Mouse (Mus musculus) midbrain, postnatal 0 days (tissue): ENCODE results near the gene Depdc1b. TPM values are rescaled to one million over a fixed set of nuclear protein-coding genes. Genes with fewer than 3 reads are reported as not detected.

Experiments
- ATAC-seq: fragments of 200-750 bp; cut with Nextera tagmentation; 2 replicates; pipeline ENCODE4 v1.8.0; 2017; ENCODE audit warnings: moderate number of reproducible peaks, mild to moderate bottlenecking, moderate TSS enrichment, moderate library complexity; ENCODE audit not compliant: low FRiP score
- DNase-seq: peaks from one replicate; pipeline ENCODE4 v3.0.0-alpha.2; 2015; ENCODE audit warnings: low spot score
- H3K27ac ChIP-seq: fragments of 300-500 bp; sonication (generic); 2 replicates; pipeline ENCODE4 v1.5.1; 2014; ENCODE audit warnings: low read depth, mild to moderate bottlenecking, low read length, mixed read lengths
- H3K27me3 ChIP-seq: fragments of 300-500 bp; sonication (generic); 2 replicates; pipeline ENCODE4 v1.6.1; 2014; ENCODE audit warnings: low read length, control low read depth, mixed read lengths; ENCODE audit not compliant: insufficient read depth
- H3K36me3 ChIP-seq: fragments of 300-500 bp; sonication (generic); 2 replicates; pipeline ENCODE4 v1.6.1; 2014; ENCODE audit warnings: low read length, control low read depth, mixed read lengths; ENCODE audit not compliant: insufficient read depth
- H3K4me1 ChIP-seq: fragments of 300-500 bp; sonication (generic); 2 replicates; pipeline ENCODE4 v1.6.1; 2014; ENCODE audit warnings: mild to moderate bottlenecking, control low read depth, antibody characterized with exemption, low read length, mixed read lengths; ENCODE audit not compliant: insufficient read depth
- H3K4me2 ChIP-seq: fragments of 300-500 bp; sonication (generic); 2 replicates; pipeline ENCODE4 v1.6.1; 2014; ENCODE audit warnings: low read depth, mild to moderate bottlenecking, low read length, mixed read lengths; ENCODE audit not compliant: poor library complexity, severe bottlenecking
- H3K4me3 ChIP-seq: fragments of 300-500 bp; sonication (generic); 2 replicates; pipeline ENCODE4 v1.5.1; 2014; ENCODE audit warnings: low read depth, mild to moderate bottlenecking, low read length, moderate library complexity
- H3K9ac ChIP-seq: fragments of 300-500 bp; sonication (generic); replicated peaks from 2 replicates; pipeline ENCODE4 v1.6.1; 2014; ENCODE audit warnings: mild to moderate bottlenecking, low read length, moderate library complexity, mixed read lengths; ENCODE audit not compliant: poor library complexity, severe bottlenecking
- H3K9me3 ChIP-seq: fragments of 300-500 bp; sonication (generic); 2 replicates; pipeline ENCODE4 v1.6.1; 2016; ENCODE audit warnings: low read length, control low read depth
- CTCF ChIP-seq: IDR thresholded peaks from 2 replicates; pipeline ENCODE4 v1.5.1; 2016; ENCODE audit warnings: antibody characterized with exemption, mild to moderate bottlenecking
- WGBS: fragments of 180-500 bp; shearing (Covaris S2); extraction: QIAGEN DNeasy Blood & Tissue Kit; methylation state at CpG from one replicate; pipeline ENCODE4 v1.1.7; 2014; 5-methylcytosine and 5-hydroxymethylcytosine counted together
- polyA plus RNA-seq: library from polyadenylated mRNA; unstranded; fragments of >200 nt; fragmentation: Nextera tagmentation; extraction: Ambion mirVana; gene quantifications from 2 replicates; pipeline ENCODE4 v1.2.1, GENCODE M21; 2015
- total RNA-seq: library from RNA; depleted of rRNA; stranded (reverse); fragments of >200 nt; gene quantifications from 2 replicates; pipeline ENCODE4 v1.2.3, GENCODE M21; 2014

Gene Depdc1b
- total and polyA plus RNA-seq, 2 experiments from 2014 or later = 0.64 to 1.0 TPM

GRCm38 (mm10) chr13:108327047-108327446 lies 10.9 kb downstream of the Depdc1b start:
- WGBS = 93% methylated on average over 7 of the region's 7 CpGs
- Histone ChIP-seq H3K27me3 (no peaks in the 10 kb centered on the region), H3K36me3 (no peaks in the 10 kb centered on the region), H3K4me3 (no peak overlapping the region), H3K4me2 (no peak overlapping the region), H3K9ac (no peak overlapping the region), H3K9me3 (no peaks in the 10 kb centered on the region), H3K4me1 (no peaks in the 10 kb centered on the region), H3K27ac (no peak overlapping the region)
- DNase-seq (no peak), ATAC-seq (no peak)
- TF ChIP-seq CTCF = no peak

- Histone ChIP-seq H3K27ac (no peak overlapping the region), H3K9me3 (no peaks in the 10 kb centered on the region), H3K4me3 (no peak overlapping the region), H3K9ac (no peak overlapping the region), H3K36me3 (no peaks in the 10 kb centered on the region), H3K4me1 (no peaks in the 10 kb centered on the region), H3K4me2 (no peak overlapping the region), H3K27me3 (no peaks in the 10 kb centered on the region)
- no peak for TF ChIP-seq CTCF
- WGBS = 94% methylated on average over 21 of the region's 21 CpGs
- ATAC-seq (no peak), DNase-seq (no peak)
These were observed 12.5 kb downstream of the Depdc1b start for GRCm38 (mm10) chr13:108328406-108329180.

GRCm38 (mm10) chr13:108329693-108330092 lies 13.6 kb downstream of the Depdc1b start:
- Histone ChIP-seq H3K4me3 (no peak overlapping the region), H3K27ac (no peak overlapping the region), H3K9ac (no peak overlapping the region), H3K4me2 (no peak overlapping the region), H3K4me1 (no peaks in the 10 kb centered on the region), H3K36me3 (no peaks in the 10 kb centered on the region), H3K27me3 (no peaks in the 10 kb centered on the region), H3K9me3 (no peaks in the 10 kb centered on the region)
- ATAC-seq (no peak), DNase-seq (peak; percentile 30)
- WGBS = 66% methylated on average over 3 of the region's 3 CpGs
- TF ChIP-seq CTCF = peak; percentile 84

GRCm38 (mm10) chr13:108335257-108336003 lies 19.3 kb downstream of the Depdc1b start:
- no peaks in the 10 kb centered on the region for H3K9me3 ChIP-seq
- no peaks in the 10 kb centered on the region for H3K27me3 ChIP-seq
- no peaks in the 10 kb centered on the region for H3K36me3 ChIP-seq
- H3K4me3 ChIP-seq = no peak overlapping the region
- 84% methylated on average over 15 of the region's 15 CpGs for WGBS
- TF ChIP-seq CTCF = no peak
- H3K9ac ChIP-seq = no peak overlapping the region
- H3K4me2 ChIP-seq = no peak overlapping the region
- DNase-seq = no peak
- ATAC-seq = no peak
- H3K27ac ChIP-seq = no peak overlapping the region
- H3K4me1 ChIP-seq = no peaks in the 10 kb centered on the region

- no peak for TF ChIP-seq CTCF
- no peak overlapping the region for H3K4me3 ChIP-seq
- no peaks in the 10 kb centered on the region for H3K9me3 ChIP-seq
- 89% methylated on average over 11 of the region's 11 CpGs for WGBS
- no peak for ATAC-seq
- no peak overlapping the region for H3K4me2 ChIP-seq
- no peaks in the 10 kb centered on the region for H3K36me3 ChIP-seq
- H3K4me1 ChIP-seq = no peaks in the 10 kb centered on the region
- no peak for DNase-seq
- H3K9ac ChIP-seq = no peak overlapping the region
- H3K27ac ChIP-seq = no peak overlapping the region
- no peaks in the 10 kb centered on the region for H3K27me3 ChIP-seq
These were observed 20.1 kb downstream of the Depdc1b start for GRCm38 (mm10) chr13:108336192-108336591.

GRCm38 (mm10) chr13:108337340-108337739 lies 21.2 kb downstream of the Depdc1b start:
- Histone ChIP-seq H3K27me3 (no peaks in the 10 kb centered on the region), H3K4me2 (no peak overlapping the region), H3K9ac (no peak overlapping the region), H3K36me3 (no peaks in the 10 kb centered on the region), H3K9me3 (no peaks in the 10 kb centered on the region), H3K27ac (no peak overlapping the region), H3K4me1 (no peaks in the 10 kb centered on the region), H3K4me3 (no peak overlapping the region)
- 90% methylated on average over 6 of the region's 6 CpGs for WGBS
- ATAC-seq (no peak), DNase-seq (no peak)
- no peak for TF ChIP-seq CTCF
